Mouse (Mus musculus): ENCODE data around the gene Olfr317.

DNA sequence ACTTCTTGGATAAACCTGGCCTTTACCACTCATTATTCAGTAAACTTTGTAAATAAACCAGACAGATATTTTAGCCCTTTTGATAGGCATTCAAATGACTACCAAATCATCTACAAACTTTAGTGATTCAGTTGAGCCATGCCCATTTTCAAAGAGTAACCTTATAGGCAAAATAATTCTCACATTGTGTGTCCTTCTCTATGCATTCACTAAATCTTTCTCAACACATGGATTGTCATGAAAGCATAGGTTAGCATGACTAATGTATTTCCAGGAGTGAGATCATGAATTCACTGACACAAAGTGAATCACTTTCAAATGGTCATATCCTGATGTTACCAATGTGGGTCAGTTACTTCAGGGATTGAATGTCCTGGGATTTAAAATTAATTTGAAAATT is 33.9 kb upstream of the Olfr317 start, which contains the start of gene Olfr315:
- TF ChIP-seq POLR2A (IDR thresholded peaks at IDR 0.05; ENCODE audit: extremely low read depth, insufficient read depth, low read length): no peak
- TF ChIP-seq CTCF (IDR thresholded peaks at IDR 0.05; ENCODE audit: low read depth, low read length): no peak
